Mouse (Mus musculus) spleen, adult 12 weeks (tissue): ENCODE data around the gene Micu2.
A peak's percentile ranks its signal among the peaks of the same experiment; 100 is the strongest.

Experiments
- DNase-seq: peaks from one replicate; pipeline ENCODE4 v3.0.0; 2022; ENCODE audit warnings: low spot score

The Micu2 gene

DNA sequence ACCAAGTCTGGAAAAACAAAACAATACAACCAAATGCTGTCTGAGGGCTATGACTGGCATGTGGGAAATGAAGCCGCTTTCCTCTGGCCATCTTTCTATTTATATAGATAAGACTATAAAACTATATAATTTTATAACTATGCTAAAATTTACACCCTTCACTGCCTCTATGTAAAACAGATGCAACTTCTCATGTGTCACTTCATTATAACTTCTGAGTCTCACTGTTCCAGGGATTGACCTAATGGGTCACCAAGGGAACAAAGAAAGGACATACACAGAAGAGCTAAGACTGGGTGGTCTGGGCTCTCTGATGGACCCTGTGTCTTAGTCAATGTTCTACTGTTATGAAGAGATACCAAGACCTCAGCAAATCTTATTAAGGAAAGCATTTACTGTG lies 106.1 kb downstream of the Micu2 start:
- DNase-seq: no peak

DNA sequence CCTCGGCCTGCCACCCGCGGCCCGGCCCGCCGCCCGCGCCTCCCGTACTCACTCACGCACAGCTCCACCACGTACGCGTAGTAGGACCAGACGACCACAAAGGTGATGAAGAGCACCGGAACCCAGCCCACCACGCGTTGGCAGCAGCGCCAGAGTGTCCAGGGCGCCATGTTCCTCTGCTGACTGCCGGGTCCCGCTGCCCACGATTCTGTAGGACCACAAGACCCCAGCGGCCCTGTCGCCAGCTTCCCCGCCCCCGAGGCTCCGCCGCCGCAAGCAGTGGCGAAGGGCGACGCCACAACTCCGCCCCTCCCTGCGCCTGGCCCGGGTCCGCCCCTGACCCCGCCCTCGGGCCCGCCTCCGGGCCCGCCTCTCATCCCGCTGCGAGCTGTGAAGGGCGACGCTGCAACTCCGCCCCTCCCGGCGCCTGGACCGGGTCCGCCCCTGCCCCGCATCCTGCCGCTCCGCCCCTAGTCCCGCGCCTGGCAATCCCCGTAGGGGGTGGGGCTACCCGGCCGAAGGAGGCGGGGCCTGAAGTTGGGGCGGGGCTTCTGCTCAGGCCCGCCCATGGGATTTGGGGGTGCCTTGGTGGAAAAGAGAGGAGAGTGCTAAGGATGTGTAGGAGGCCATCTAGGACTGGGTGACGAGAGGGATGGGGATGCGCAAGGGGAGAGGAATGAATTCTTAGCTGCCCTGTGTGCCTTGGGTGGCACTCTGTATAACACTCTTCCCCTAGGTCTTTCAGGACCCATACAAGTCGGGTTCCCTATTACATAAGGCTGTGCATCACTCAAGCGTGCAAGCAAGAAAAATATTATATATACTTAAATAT lies 108.8 kb downstream of the Micu2 start, which contains the start of gene Zdhhc20:
TSS of gene Zdhhc20 (minus strand) at position 266 of the 832 bp plus-strand sequence.
- DNase-seq: peak; percentile 93

DNA sequence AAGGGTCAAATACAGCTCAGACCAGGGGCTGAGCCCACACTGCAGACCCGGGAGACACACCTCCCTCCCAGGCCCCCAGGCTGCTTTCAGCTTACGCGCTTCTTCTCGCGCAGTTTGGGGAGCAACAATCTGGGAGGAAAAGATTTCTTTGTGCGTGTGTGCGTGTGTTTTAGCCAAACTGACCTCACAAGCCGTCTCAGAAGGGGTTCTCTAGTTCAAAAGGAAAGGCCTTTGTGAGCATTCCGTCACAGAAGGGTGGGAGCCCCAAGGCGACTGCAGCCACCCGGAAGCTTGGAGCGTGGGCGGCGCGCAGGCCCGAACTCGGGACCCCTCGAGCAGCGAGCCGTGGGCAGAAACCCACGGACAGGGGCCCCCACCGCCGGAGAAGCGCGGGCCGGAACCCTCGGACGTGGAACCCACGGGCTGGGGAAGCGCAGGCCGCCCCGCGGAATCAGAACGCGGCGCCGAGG lies 109.5 kb downstream of the Micu2 start:
- DNase-seq: no peak

DNA sequence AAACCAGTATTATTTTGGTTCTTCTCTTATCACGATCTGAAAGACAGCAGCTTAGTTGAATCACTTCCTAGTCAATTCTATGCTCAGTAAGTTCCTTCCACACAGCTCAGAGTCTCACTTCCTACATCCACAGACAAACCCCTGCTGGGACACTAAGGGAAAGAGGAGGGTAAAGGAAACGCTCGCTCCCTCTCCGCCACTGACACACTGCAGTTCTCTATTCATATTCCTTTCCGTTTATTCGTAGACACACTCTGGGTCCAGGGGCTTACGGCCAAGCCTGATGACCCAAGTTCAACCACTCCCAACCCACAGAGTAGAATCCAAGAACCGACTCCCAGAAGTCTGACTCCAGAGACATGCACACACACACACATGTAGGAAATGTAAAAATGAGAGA lies 111.9 kb downstream of the Micu2 start:
- no peak for DNase-seq

GRCm38 (mm10) chr14:57886032-57886431 lies 113.0 kb downstream of the Micu2 start:
- no peak for DNase-seq

- DNase-seq: no peak
Observed at GRCm38 (mm10) chr14:57883341-57883740, 115.7 kb downstream of the Micu2 start.

GRCm38 (mm10) chr14:57882720-57883119 lies 116.3 kb downstream of the Micu2 start:
- no peak for DNase-seq

- no peak for DNase-seq
Observed at GRCm38 (mm10) chr14:57881793-57882192, 117.3 kb downstream of the Micu2 start.

- no peak for DNase-seq
Observed at GRCm38 (mm10) chr14:57881074-57881473, 118.0 kb downstream of the Micu2 start.

DNA sequence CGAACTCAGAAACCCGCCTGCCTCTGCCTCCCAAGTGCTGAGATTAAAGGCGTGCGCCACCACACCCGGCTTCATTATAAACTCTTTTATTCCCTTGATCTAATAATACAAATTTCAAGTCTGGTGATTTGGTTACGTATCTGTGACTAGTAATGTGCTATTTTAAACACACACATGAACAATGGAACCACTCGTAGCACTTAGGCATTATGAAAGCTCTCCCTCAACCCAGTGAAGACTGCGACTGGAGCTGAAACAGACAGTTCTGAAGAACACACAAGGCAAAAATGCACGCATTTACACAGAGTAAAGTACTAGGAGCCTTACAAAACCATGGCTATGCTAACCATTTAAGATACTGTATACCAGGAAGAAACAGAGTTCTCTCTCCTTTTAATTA lies 121.1 kb downstream of the Micu2 start:
- no peak for DNase-seq

DNA sequence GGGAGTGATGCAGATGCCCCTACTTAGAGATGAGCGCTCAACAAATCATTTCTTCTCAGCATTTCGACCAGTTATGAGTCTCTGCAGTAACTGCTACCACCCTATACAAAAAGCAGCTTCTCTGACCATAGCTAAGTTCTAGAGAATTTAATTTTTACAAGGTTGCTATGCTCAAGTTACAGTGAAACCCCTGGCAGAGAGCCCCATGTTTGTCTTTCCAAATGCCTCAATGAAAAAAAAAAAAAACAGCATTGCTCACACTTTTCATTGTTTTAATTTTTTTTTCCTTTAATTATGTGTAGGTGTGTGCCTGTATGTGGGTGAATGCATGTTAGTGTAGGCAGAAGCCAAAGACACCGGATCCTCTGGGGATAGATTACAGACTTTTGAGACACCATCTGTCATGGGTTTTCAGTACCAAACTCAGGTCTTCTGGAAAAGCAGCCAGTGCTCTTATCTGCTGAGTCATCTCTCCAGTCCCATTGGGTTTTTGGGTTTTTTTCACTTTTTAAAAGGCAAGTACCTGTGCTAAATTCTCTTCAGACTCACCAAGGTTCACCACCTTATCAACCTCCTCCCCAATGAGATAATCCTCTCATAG lies 132.3 kb downstream of the Micu2 start:
- DNase-seq: no peak
